Mouse (Mus musculus) adrenal gland, postnatal 4 days (tissue): ENCODE measurements around the gene Trim9. TPM values are rescaled to one million over a fixed set of nuclear protein-coding genes. Genes with fewer than 3 reads are reported as not detected.

Experiments
- DNase-seq, 2 experiments: peaks; one replicate each; pipeline ENCODE4 v3.0.0; 2021 to 2022; ENCODE audit warnings: low spot score in 2 of 2, mixed read lengths in 2 of 2
- total RNA-seq, 2 experiments: library from RNA; stranded (reverse); gene quantifications; 2 replicates each; pipeline ENCODE4 v1.2.3; 2021

The Trim9 gene
- total RNA-seq, 2 experiments from 2014 or later, result 7.2 to 8.1 TPM

DNA sequence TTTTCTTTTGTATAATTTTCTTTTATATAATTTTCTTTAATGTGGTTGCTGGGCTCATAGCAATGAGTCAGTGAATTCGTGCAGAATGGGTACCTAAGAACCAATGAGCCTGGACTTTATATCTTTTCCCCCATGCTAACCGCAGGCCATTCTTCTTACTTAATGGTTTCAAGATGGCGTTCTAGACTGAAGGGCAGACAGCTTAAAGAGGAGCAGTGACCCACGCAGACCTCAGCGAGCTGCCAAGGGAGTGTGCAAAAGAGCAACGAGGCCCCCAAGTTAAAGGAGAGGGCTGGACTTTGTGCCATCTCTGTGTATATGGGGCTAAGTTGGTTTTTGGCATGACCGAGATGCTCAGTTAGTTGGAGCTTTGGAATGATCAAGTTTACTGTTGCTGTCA is 83.7 kb downstream of the Trim9 start:
- no peak for DNase-seq

DNA sequence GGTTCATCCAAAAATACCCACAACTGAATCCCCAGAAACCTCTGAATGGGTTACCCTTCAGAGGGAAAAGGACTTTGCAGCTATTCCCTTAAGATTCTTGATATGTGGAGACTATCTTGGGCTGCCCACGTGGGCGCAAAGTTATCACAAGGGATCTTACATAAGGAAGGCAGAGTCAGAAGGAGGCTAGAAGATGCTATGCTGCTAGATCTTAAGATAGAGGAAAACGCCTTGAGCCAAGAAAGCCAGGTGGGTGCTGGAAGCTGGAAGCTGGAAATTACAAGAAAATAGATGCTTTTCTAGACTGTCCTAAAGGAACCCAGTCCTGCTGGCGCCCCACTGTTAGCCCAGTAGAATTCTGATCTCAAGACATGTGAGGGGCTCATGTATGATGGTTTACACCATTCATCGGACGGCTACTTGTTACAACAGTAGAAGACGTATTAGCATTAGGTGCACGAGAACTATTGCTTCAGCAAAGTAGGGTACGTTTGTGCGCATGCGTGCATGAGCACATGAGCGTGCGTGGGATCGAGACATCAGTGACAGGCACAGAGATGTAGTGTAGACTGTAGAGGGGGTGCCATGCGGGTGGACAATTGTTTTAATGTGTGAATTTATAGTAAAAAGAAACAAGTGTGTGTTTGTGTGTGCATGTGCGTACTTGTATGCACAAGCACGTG is 85.0 kb downstream of the Trim9 start:
- DNase-seq, result no peak

DNA sequence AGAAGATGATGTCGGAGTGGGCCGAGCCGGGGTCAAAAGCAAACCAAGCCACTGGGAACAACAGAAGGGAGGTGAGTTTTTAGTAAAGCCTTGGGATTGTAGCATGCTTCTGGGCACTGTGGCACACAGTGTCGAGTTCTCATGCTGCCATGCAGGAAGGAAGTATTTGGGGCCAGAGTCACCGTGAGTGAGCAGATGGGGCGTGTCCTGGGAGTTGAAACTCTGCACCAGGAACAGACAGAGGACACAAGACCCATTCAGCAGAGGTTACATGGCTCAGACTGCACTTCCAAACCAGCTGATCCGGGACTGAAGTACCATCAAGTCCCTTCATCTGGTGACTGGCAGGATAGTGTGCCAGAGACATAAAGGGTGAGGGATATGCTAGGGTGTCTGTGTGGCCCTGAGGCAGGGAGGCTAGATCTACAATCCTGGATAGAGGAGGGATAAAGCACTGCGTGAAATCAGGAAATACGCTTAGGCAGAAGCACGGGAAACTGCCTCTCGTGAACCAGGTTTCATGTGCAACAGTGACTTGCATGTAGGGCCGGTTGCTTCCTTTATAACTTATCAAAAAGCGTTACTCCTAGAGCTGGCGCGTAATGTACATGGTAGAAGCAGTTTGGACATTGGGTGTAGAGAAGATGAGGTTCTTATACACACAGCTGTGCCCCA is 96.1 kb downstream of the Trim9 start:
- DNase-seq, result no peak

DNA sequence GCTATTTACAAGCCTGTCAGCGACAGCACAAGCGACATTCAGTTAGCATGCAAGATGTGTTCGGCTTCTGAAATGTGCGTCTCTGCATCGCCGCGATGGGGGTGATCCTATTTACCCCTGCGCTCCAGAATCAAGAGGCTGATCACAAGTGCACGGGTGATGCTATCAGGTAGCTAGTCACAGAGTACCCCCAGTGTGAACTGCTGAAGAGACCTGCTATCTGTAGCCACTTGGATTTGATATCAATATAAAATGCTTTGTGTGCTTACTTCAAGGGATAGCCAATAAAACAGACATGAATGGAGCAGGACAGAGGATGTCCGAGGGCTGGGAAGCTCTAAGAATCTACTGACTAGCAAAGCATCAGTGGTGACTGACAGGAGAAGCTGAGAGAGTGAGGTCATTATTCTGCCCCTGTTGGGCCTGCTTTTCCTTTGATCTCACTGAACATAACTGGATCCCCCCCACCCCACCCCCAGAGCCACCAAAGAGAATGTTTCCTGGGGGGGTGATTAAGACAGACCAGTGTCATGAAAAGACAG is 97.7 kb downstream of the Trim9 start:
- no peak for DNase-seq

DNA sequence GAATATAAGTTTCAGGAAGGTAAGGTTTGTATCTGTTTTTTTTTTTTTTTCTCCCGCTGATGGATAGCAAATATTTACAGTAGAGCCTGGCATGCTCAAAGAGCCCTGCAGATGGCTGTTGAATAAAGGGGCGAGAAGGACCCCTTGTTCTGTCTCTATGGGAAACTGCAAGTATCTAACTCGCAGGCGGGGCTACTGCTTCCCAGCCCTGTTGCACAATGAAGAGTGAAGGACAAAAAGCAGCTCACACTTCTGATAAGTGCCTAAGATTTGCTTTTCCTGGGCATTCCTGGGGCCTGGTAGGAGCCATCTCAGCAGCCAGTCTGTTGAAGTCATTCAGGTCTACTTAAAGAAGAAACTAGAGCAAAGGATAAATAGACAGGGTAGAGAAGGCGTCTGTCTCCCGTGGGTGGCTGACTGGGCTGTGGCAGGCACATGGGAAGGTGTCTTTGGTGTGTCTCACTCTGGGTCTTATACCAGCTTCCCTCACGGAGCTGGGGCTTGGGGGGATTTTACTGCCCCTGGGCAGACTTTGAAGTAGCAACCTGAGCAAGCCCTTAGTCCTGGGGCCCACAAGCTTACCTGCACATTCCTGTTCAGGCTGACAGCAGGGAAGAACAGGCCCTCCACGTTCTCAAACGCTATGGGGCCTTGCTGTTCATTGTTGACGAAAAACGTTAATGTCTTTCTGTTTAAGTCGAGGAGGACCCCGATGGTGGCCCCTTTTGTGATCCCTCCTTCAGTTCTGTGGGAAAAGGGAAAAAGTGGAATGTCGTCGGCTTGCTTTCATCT is 99.5 kb downstream of the Trim9 start:
- no peak for DNase-seq

DNA sequence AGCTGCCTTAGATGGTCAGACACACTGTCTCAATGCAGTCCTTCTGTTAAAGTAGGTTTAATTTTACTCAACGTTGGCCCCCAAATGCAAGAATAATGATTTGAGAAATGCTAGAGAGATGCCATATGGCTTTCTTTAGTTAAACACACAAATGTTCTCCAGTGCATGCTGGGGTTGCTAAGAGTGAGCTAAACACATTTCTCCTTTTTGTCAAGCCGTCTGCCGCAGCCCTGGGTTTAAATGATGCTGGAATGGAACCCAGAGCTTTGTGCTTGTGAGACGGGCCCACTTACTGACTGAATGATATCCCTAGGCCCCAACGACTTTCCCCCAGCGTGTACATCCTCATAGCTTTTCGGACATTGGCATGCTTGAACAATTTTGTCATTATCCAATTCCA is 104.9 kb downstream of the Trim9 start:
- DNase-seq, result no peak

DNA sequence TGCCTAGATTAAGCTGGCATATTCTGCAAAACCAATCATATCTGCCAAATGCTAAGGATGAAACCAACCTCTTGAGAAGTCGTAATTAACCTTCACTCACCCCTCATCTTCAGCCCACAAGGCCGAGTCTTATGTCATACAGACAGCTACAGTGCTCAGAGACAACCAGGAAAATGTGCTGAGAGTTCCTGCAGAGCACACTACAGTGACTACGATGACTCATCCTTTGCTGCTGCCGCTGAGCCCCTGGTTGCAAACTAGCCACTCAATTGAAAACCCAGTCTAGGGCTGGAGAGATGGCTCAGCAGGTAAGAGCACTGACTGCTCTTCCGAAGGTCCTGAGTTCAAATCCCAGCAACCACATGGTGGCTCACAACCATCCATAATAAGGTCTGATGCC is 107.7 kb downstream of the Trim9 start:
- no peak for DNase-seq

DNA sequence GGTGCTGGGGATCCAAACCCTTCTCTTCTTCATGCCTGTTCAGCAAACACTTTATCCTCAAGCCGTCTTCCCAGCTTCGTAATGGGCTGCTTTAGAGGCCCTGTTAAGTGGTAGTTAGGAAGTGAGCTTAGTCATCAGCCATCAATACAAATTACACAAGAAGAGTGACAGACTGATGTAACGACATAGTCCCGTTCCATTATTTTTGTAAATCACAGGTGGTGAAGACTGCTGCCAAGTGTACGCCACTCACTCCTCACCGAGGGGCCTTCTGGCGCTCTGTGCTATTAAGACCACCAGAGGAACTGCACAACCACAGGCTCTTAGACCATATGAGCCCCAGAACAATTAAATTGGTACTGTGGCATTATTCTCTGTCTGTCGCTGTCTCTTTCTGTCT is 108.8 kb downstream of the Trim9 start:
- DNase-seq, result no peak

DNA sequence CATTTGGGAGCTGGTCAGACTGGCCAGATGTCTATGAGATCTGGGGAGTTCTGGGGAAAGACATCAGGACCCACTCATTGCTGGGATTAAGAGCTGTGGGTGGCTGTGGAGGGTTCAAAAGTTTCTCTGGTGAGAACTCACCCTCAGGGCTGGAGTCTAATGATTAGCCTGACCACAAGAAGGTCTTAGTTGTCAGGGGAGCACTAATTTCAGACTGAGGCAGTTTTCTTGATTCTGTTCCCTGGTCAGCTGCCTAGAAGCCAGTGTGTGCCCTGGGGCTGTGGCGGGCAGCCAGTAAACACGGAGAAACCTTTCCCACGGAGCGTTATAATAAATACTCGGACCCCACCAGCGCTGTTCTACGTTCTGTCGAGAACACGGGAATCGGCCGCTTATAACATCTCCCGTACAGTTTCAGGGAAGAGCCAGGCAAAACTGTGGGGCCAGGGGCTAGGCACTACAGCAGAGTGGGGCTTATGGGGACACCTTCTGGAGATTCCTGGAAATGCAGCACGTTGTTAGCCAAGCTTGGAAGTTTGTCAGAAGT is 112.4 kb downstream of the Trim9 start:
- peak in 1 of 2 experiments; percentile 37 for DNase-seq

DNA sequence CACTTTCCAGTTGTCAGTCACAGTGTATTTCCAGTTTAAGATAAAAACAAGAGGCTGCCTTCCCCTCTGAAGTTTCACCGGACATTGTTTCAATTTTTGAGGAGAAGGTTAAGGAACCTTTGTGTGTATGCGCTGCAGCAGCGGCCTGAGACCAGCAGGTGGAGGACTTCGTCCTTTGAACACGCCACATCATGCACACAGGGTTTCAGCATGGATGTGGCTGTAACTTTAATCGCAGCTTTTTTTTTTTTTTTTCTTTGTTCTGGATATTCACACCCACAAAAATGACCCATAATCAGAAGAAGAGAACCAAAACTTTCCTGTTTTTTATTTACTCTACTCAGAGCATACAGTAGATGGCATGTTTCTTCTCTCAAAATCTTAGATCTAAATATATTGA is 113.0 kb downstream of the Trim9 start:
- no peak for DNase-seq

DNA sequence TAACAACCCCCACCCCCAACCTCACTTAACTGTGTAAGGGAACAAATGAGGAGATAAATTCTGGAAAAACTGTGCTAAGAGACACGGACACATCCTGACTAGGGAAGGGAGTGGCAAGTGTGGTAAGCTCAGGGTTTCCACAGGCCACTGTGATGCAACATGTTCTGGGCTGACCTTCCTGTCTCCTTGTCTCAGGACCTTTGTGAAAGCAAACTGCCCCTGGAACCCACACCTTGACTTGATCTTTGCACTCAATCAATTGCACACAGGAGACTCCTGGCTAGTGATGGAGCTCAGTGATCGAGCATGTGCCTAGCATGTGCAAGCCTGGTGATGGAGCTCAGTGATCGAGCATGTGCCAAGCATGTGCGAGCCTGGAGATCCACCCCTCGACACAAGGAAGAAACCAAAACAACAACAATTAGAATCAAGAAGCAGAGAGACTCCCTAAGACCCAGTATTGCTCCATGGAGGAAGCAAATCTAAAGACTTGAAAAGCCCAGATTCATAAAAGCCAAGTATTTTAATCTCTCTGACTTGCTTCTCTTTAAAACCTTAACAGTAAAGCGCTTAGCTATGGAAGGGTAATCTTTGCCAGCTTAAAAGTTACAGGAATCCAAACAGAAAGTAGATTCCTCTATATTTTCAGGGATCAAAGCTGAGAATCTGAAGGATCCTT is 113.6 kb downstream of the Trim9 start:
- DNase-seq, result no peak

DNA sequence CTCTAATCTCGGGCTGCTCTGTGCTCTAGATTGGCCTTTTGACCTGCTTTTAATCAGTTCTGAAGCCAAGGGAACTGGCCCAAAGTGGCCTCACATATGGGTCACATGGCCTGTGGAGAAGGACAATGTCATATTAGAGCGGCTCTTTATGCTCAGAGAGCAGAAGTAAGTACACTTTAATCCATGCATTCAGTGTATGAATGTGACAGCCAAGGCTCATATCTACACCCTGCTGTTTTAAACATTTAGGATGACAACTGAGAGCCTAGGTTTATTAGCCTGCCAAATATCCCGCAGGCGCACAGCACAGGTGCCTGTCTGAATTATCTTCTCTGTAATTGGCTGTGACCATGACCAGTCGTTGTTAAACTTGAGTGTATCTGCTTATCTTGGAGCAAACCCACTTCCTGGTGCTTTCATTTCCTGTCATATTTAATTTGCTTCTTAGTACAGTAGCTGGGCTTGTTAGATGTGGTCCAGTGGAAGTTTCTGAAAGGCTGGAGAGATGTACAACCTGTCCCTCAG is 115.3 kb downstream of the Trim9 start:
- no peak for DNase-seq

DNA sequence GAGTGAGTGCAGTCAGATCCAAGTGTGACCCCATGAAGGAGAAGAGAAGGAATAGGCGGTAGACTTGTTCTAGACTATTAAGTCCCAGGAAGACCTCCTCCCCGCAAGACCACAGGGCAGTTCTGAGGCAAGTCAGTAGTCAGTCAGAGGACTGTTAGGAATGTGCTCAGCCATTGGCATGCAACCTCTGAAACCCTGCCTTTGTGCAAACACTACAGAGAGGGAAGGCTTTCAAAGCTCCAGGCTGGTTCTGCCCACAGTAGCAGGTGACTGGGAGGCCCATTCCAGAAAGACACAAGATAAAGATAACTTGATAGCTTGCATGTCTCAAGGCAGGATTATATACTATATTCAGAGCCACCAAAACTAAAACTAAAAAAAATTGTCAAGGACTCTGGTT is 116.1 kb downstream of the Trim9 start, which contains the start of gene Pygl:
TSS of gene Pygl (minus strand) at position 195 of the 400 bp plus-strand sequence.
- DNase-seq, result no peak

DNA sequence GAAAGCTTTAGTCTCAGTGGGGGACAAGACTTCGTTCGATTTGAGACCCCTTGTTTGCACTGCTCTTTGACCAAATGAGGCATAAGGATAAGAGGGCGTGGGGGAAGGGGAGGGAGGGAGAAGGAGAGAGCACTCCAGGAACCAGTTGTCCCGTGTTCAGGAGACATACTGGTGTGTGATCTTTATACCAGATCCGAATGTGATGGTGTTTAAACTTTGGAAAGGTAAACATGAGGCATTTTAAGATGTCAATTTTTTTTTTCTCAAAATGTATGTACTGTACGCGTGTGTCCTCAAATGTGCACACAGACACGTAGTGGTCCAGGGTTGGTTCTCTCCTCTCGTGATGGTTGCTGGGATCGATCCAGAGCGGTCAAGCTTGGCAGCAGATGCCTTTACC is 119.3 kb downstream of the Trim9 start:
- DNase-seq, result no peak

DNA sequence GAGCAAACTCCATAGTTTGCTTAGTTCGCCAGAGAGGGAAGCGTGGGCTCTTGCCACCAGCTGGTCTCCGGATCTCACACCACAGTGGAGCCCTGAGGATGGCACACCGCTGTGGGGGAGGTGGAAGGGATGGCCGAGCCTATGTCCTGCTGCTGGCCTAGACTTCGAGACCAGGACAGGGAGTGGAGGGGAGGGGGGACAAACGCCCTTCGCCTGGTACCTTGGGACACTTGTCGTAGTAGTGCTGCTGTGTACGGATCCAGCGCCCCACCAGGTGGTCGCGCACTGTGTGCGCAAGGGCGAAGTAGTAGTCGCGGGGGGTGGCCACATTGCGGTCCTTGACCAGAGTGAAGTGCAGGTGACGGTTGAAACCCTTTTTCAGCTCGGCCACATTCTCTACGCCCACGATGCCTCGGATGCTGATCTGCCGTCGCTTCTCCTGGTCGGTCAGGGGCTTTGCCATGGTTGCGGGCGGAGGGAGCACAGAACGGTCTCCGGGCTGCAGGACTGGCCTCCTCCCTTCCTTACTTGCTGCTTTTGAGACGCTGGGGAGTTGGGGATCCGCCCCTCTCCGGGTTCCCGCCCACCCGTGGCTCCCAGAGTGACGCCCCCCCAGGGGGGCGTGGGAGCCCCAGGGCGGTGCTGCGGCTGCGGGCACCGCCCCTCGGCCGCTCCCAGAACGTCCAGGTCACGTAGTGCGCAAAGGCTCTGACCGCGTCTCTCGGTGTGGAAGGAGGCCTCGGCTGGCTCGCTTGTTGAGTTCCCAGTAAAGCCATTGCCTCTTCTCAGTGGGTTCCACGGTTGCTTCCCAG is 120.1 kb downstream of the Trim9 start:
- peak; percentile 31 to 76 for DNase-seq

DNA sequence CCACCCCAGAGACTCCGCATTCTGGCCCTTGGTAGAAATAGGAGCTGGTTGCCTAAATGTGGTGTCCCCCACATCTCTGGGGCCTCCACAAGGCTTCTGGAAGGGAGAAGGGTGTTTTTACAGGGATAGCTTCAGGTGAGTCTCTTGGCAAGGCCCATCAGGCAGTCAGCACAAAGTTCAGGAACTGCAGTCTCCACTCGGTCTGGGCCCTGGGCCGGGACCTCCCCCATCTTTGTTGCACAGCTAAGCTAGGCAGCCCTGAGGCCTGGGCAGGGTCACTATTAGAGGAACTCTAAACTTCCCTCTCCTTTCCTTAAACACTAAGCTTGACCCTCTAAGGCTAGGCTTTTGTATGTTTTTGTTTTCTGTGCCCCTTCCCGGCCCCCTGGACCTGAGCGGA is 120.8 kb downstream of the Trim9 start:
- DNase-seq, result no peak

DNA sequence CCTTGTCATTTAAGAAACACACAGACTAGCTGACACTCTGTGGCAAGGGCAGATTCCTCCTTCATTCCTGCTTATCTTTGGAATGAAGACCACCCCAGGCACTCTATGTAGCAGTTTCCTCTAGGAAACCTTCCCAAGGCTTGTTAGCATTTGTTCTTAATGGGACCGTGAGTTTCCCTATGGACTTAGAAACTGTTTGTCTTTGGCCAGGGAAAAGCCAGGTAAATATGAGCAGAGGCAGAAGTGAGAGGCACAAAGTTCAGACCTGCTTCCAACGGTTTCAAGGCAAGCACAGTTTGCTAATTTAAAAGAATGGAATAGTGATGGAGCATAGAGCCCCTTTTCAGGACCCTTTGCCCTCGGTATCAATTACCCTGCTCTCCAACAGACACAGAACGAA is 124.1 kb downstream of the Trim9 start:
- no peak for DNase-seq

DNA sequence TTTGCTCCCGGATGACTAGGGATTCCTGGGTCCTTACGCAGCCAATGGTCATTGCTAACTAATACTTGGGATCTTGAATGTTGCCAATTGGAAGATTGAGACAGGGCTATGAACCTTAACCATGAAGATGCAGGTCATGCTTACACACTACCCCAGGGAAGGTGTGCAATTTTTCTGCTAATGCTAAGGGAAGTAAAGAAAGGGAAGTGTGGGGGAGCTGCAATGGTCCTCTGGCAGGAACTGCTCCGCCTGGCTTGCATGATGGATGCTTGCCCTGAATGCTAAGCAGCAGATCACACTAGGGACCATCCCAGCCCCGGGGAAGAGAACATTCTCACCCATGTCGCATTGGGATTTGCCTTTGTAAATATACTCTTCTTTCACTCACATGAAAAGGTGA is 126.0 kb downstream of the Trim9 start:
- DNase-seq, result no peak

DNA sequence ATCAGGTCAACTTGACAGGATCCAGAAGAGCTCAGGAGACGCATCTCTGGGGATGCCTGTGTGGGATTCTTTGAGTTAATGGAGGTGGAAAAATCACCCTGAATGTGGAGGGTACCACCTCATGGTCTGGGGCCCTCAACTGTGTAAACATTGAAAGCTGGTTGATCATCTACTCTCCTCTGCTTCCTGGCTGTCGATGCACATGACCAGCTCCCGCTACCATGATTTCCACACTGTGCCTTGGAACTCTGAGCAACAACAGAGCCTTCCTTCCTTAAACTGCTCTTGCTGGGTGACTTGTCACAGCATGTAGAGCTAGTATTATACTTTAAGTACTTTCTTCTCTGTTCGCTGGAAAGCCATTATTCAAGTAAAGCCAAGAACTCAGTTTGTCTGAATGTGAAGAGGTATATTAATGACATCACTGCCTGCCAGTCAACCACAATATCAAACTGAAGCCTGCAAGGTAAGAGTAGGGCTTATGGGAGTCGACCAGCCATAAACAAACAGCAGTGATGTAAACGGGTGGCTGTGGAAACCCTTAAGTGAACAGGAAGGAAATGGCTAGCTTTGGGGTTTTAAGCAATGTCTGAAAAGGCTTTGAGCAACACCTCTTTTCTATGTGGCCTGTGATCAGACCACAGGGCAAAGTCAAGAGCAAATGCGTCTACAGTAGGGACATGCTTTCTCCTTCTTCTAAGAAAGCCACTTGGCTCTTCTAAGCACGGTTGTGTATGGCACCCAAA is 128.4 kb downstream of the Trim9 start:
- DNase-seq, result no peak
